Mouse (Mus musculus): Measurements from ENCODE around the gene Arhgap27.

Arhgap27 gene

GRCm38 (mm10) chr11:103381505-103381904 lies 18.0 kb upstream of the Arhgap27 start:
- no peak for DNase-seq (ENCODE audit: low read depth, low spot score)

- DNase-seq (ENCODE audit: low read depth, low spot score), result no peak
Observed at GRCm38 (mm10) chr11:103380460-103380859, 17.0 kb upstream of the Arhgap27 start.

GRCm38 (mm10) chr11:103378341-103378740 lies 14.8 kb upstream of the Arhgap27 start:
- DNase-seq (ENCODE audit: low read depth, low spot score), result no peak

GRCm38 (mm10) chr11:103375772-103376171 lies 12.3 kb upstream of the Arhgap27 start:
- DNase-seq (ENCODE audit: low read depth, low spot score), result no peak

- no peak for DNase-seq (ENCODE audit: low read depth, low spot score)
Observed at GRCm38 (mm10) chr11:103375258-103375657, 11.8 kb upstream of the Arhgap27 start.

- no peak for DNase-seq (ENCODE audit: low read depth, low spot score)
Observed at GRCm38 (mm10) chr11:103373922-103374321, 10.4 kb upstream of the Arhgap27 start.

GRCm38 (mm10) chr11:103372561-103372960 lies 9.1 kb upstream of the Arhgap27 start:
- DNase-seq (ENCODE audit: low read depth, low spot score), result no peak

- DNase-seq (ENCODE audit: low read depth, low spot score), result no peak
Observed at GRCm38 (mm10) chr11:103372068-103372467, 8.6 kb upstream of the Arhgap27 start.

GRCm38 (mm10) chr11:103371222-103371539 lies 7.7 kb upstream of the Arhgap27 start:
- DNase-seq (ENCODE audit: low read depth, low spot score), result no peak

GRCm38 (mm10) chr11:103370397-103371221 lies 7.1 kb upstream of the Arhgap27 start:
- DNase-seq (ENCODE audit: low read depth, low spot score), result no peak

GRCm38 (mm10) chr11:103365530-103365929 lies 2.0 kb upstream of the Arhgap27 start:
- no peak for DNase-seq (ENCODE audit: low read depth, low spot score)

- DNase-seq (ENCODE audit: low read depth, low spot score), result no peak
Observed at GRCm38 (mm10) chr11:103365022-103365421, 1.5 kb upstream of the Arhgap27 start.

- DNase-seq (ENCODE audit: low read depth, low spot score), result no peak
Observed at GRCm38 (mm10) chr11:103364335-103364734, 843 bp upstream of the Arhgap27 start.

- no peak for DNase-seq (ENCODE audit: low read depth, low spot score)
Observed at GRCm38 (mm10) chr11:103362521-103363181, 841 bp downstream of the Arhgap27 start.

- DNase-seq (ENCODE audit: low read depth, low spot score), result no peak
Observed at GRCm38 (mm10) chr11:103362054-103362432, 1.4 kb downstream of the Arhgap27 start.

- DNase-seq (ENCODE audit: low read depth, low spot score), result no peak
Observed at GRCm38 (mm10) chr11:103361396-103362053, 2.0 kb downstream of the Arhgap27 start.

GRCm38 (mm10) chr11:103360661-103361081 lies 2.8 kb downstream of the Arhgap27 start:
- DNase-seq (ENCODE audit: low read depth, low spot score), result no peak

- peak; percentile 67 for DNase-seq (ENCODE audit: low read depth, low spot score)
Observed at GRCm38 (mm10) chr11:103359841-103360641, 3.5 kb downstream of the Arhgap27 start.

- peak; percentile 70 for DNase-seq (ENCODE audit: low read depth, low spot score)
Observed at GRCm38 (mm10) chr11:103359122-103359521, 4.4 kb downstream of the Arhgap27 start.

- no peak for DNase-seq (ENCODE audit: low read depth, low spot score)
Observed at GRCm38 (mm10) chr11:103358316-103358715, 5.2 kb downstream of the Arhgap27 start.

GRCm38 (mm10) chr11:103357710-103358109 lies 5.8 kb downstream of the Arhgap27 start:
- DNase-seq (ENCODE audit: low read depth, low spot score), result no peak

All from retina, postnatal 7 days (tissue).